Mouse (Mus musculus) CH12.LX (cell line): Measurements from ENCODE around the gene Zfp382. TPM values are rescaled to one million over a fixed set of nuclear protein-coding genes. Genes with fewer than 3 reads are reported as not detected.

Source experiments
- DNase-seq: peaks from one replicate; pipeline ENCODE4 v3.0.0-alpha.2; 2013; ENCODE audit errors: extremely low read depth
- H3K27ac ChIP-seq: 2 replicates; pipeline ENCODE4 v1.5.1; 2012; ENCODE audit warnings: low read depth, mild to moderate bottlenecking, control low read depth, moderate library complexity; ENCODE audit not compliant: insufficient read depth
- H3K27me3 ChIP-seq: replicated peaks from 2 replicates; pipeline ENCODE3; 2012; ENCODE audit warnings: inconsistent platforms
- H3K36me3 ChIP-seq, 2 experiments: replicated peaks in 1 of 2; 2 replicates each; pipeline versions ENCODE3 to v1.6.1; 2012; ENCODE audit warnings: inconsistent platforms in 1 of 2, low read length in 1 of 2, mild to moderate bottlenecking in 1 of 2, mixed read lengths in 1 of 2, moderate library complexity in 1 of 2; ENCODE audit not compliant: control insufficient read depth in 1 of 2, insufficient read depth in 1 of 2
- H3K4me1 ChIP-seq, 2 experiments: 2 replicates each; pipeline ENCODE4 v1.6.1; 2012; ENCODE audit warnings: inconsistent platforms in 1 of 2, moderate library complexity in 1 of 2; ENCODE audit not compliant: insufficient read depth in 2 of 2, control insufficient read depth in 1 of 2
- H3K4me2 ChIP-seq: 2 replicates; pipeline ENCODE4 v1.6.1; 2012; ENCODE audit warnings: low read depth, mild to moderate bottlenecking, control low read depth; ENCODE audit not compliant: poor library complexity, insufficient read depth, severe bottlenecking
- H3K4me3 ChIP-seq, 3 experiments: fragments of 150-350 bp in 1 of 3; sonication (generic) in 1 of 3; replicated peaks in 1 of 3; 2 replicates each; pipeline versions ENCODE3 to v1.5.1; 2011 to 2012; ENCODE audit warnings: low read depth in 2 of 3, low read length in 2 of 3, mild to moderate bottlenecking in 2 of 3, moderate library complexity in 2 of 3, control low read depth in 1 of 3, improper control_type of control experiment in 1 of 3, inconsistent platforms in 1 of 3, mixed read lengths in 1 of 3; ENCODE audit not compliant: poor library complexity in 1 of 3
- H3K79me2 ChIP-seq: replicated peaks from 2 replicates; pipeline ENCODE4 v1.6.1; 2012; ENCODE audit warnings: mild to moderate bottlenecking, moderate library complexity; ENCODE audit not compliant: control insufficient read depth, poor library complexity, insufficient read depth, severe bottlenecking; ENCODE audit errors: extremely low read depth
- H3K9ac ChIP-seq: 2 replicates; pipeline ENCODE4 v1.6.1; 2012; ENCODE audit warnings: low read depth, mild to moderate bottlenecking, control low read depth, moderate library complexity; ENCODE audit not compliant: insufficient read depth
- H3K9me3 ChIP-seq: replicated peaks from 2 replicates; pipeline ENCODE3; 2012; ENCODE audit warnings: low read length, inconsistent platforms, mixed read lengths
- BHLHE40 ChIP-seq: IDR thresholded peaks from 2 replicates; pipeline ENCODE4 v1.6.1; 2011; ENCODE audit warnings: mild to moderate bottlenecking, low read depth, low read length, improper control_type of control experiment
- CHD1 ChIP-seq: IDR thresholded peaks from 2 replicates; pipeline ENCODE4 v1.6.1; 2012; ENCODE audit warnings: low read depth, low read length, improper control_type of control experiment, inconsistent platforms
- CHD2 ChIP-seq: IDR thresholded peaks from 2 replicates; pipeline ENCODE4 v1.6.1; 2011; ENCODE audit warnings: low read length, improper control_type of control experiment
- CTCF ChIP-seq, 2 experiments: IDR thresholded peaks in 1 of 2; conservative IDR thresholded peaks in 1 of 2; 2 replicates each; pipeline ENCODE4 v1.5.1; 2011 to 2012; ENCODE audit warnings: low read depth in 2 of 2, low read length in 2 of 2, improper control_type of control experiment in 1 of 2, inconsistent platforms in 1 of 2, mild to moderate bottlenecking in 1 of 2, moderate library complexity in 1 of 2
- E2F4 ChIP-seq: IDR thresholded peaks from 2 replicates; pipeline ENCODE4 v1.6.1; 2011; ENCODE audit warnings: low read depth, low read length, improper control_type of control experiment; ENCODE audit not compliant: insufficient replicate concordance
- ELF1 ChIP-seq: IDR thresholded peaks from 2 replicates; pipeline ENCODE4 v1.6.1; 2014; ENCODE audit warnings: low read depth, mild to moderate bottlenecking, inconsistent platforms, low read length, improper control_type of control experiment
- EP300 ChIP-seq: IDR thresholded peaks from 2 replicates; pipeline ENCODE4 v1.6.1; 2011; ENCODE audit warnings: low read length, improper control_type of control experiment
- ETS1 ChIP-seq: conservative IDR thresholded peaks from 2 replicates; pipeline ENCODE4 v1.6.1; 2012; ENCODE audit warnings: low read depth, mild to moderate bottlenecking, inconsistent platforms, low read length, improper control_type of control experiment, moderate library complexity
- GABPA ChIP-seq: IDR thresholded peaks from 2 replicates; pipeline ENCODE4 v1.6.1; 2012; ENCODE audit warnings: low read depth, low read length, improper control_type of control experiment, inconsistent platforms; ENCODE audit not compliant: insufficient replicate concordance
- HCFC1 ChIP-seq: IDR thresholded peaks from 2 replicates; pipeline ENCODE4 v1.6.1; 2012; ENCODE audit warnings: low read depth, mild to moderate bottlenecking, inconsistent platforms, low read length, improper control_type of control experiment
- IRF4 ChIP-seq: IDR thresholded peaks from 2 replicates; pipeline ENCODE4 v1.6.1; 2014; ENCODE audit warnings: low read depth, mild to moderate bottlenecking, inconsistent platforms, low read length, improper control_type of control experiment
- JUND ChIP-seq: conservative IDR thresholded peaks from 2 replicates; pipeline ENCODE4 v1.6.1; 2011; ENCODE audit warnings: low read depth, low read length, improper control_type of control experiment
- KAT2A ChIP-seq: IDR thresholded peaks from 2 replicates; pipeline ENCODE4 v1.6.1; 2012; ENCODE audit warnings: low read length, improper control_type of control experiment, inconsistent platforms; ENCODE audit not compliant: insufficient replicate concordance
- MAFK ChIP-seq: IDR thresholded peaks from 2 replicates; pipeline ENCODE4 v1.6.1; 2011; ENCODE audit warnings: low read length, improper control_type of control experiment; ENCODE audit not compliant: insufficient replicate concordance
- MAX ChIP-seq: IDR thresholded peaks from 2 replicates; pipeline ENCODE4 v1.6.1; 2011; ENCODE audit warnings: low read length, improper control_type of control experiment
- MAZ ChIP-seq: IDR thresholded peaks from 2 replicates; pipeline ENCODE4 v1.6.1; 2012; ENCODE audit warnings: low read depth, mild to moderate bottlenecking, inconsistent platforms, low read length, improper control_type of control experiment, moderate library complexity
- MEF2A ChIP-seq: IDR thresholded peaks from 2 replicates; pipeline ENCODE4 v1.6.1; 2014; ENCODE audit warnings: low read depth, mild to moderate bottlenecking, inconsistent platforms, low read length, improper control_type of control experiment, borderline replicate concordance
- MXI1 ChIP-seq: IDR thresholded peaks from 2 replicates; pipeline ENCODE4 v1.6.1; 2011; ENCODE audit warnings: mild to moderate bottlenecking, low read depth, low read length, improper control_type of control experiment
- MYC ChIP-seq: IDR thresholded peaks from 2 replicates; pipeline ENCODE4 v1.6.1; 2011; ENCODE audit warnings: low read depth, mild to moderate bottlenecking, improper control_type of control experiment, low read length
- NELFE ChIP-seq: IDR thresholded peaks from 2 replicates; pipeline ENCODE4 v1.6.1; 2011; ENCODE audit warnings: low read depth, low read length, improper control_type of control experiment
- NRF1 ChIP-seq: IDR thresholded peaks from 2 replicates; pipeline ENCODE4 v1.6.1; 2014; ENCODE audit warnings: low read depth, mild to moderate bottlenecking, inconsistent platforms, low read length, improper control_type of control experiment, moderate library complexity
- PAX5 ChIP-seq: IDR thresholded peaks from 2 replicates; pipeline ENCODE4 v1.6.1; 2012; ENCODE audit warnings: low read length, inconsistent platforms, mixed read lengths
- POLR2A ChIP-seq: IDR thresholded peaks from 2 replicates; pipeline ENCODE4 v1.6.1; 2011; ENCODE audit warnings: low read depth, mild to moderate bottlenecking, improper control_type of control experiment, low read length
- POLR2AphosphoS2 ChIP-seq: IDR thresholded peaks from 2 replicates; pipeline ENCODE4 v1.6.1; 2011; ENCODE audit warnings: low read depth, low read length, improper control_type of control experiment
- RAD21 ChIP-seq: IDR thresholded peaks from 2 replicates; pipeline ENCODE4 v1.6.1; 2011; ENCODE audit warnings: low read depth, mild to moderate bottlenecking, low read length, improper control_type of control experiment, moderate library complexity
- RCOR1 ChIP-seq: conservative IDR thresholded peaks from 2 replicates; pipeline ENCODE4 v1.6.1; 2012; ENCODE audit warnings: low read depth, mild to moderate bottlenecking, inconsistent platforms, low read length, improper control_type of control experiment
- SIN3A ChIP-seq: IDR thresholded peaks from 2 replicates; pipeline ENCODE4 v1.6.1; 2012; ENCODE audit warnings: low read length, improper control_type of control experiment, inconsistent platforms
- TBP ChIP-seq: conservative IDR thresholded peaks from 2 replicates; pipeline ENCODE4 v1.6.1; 2011; ENCODE audit warnings: low read depth, low read length, improper control_type of control experiment
- TCF12 ChIP-seq: IDR thresholded peaks from 2 replicates; pipeline ENCODE4 v1.6.1; 2014; ENCODE audit warnings: low read depth, mild to moderate bottlenecking, inconsistent platforms, low read length, improper control_type of control experiment
- UBTF ChIP-seq: IDR thresholded peaks from 2 replicates; pipeline ENCODE4 v1.6.1; 2012; ENCODE audit warnings: low read depth, mild to moderate bottlenecking, inconsistent platforms, low read length, improper control_type of control experiment, moderate library complexity
- USF1 ChIP-seq: IDR thresholded peaks from 2 replicates; pipeline ENCODE4 v1.6.1; 2014; ENCODE audit warnings: low read depth, mild to moderate bottlenecking, inconsistent platforms, low read length, improper control_type of control experiment
- USF2 ChIP-seq: conservative IDR thresholded peaks from 2 replicates; pipeline ENCODE4 v1.6.1; 2011; ENCODE audit warnings: low read depth, low read length, improper control_type of control experiment
- ZC3H11A ChIP-seq: IDR thresholded peaks from 2 replicates; pipeline ENCODE4 v1.6.1; 2012; ENCODE audit warnings: low read depth, mild to moderate bottlenecking, inconsistent platforms, low read length, improper control_type of control experiment
- ZKSCAN1 ChIP-seq: IDR thresholded peaks from 2 replicates; pipeline ENCODE4 v1.6.1; 2012; ENCODE audit warnings: low read depth, inconsistent platforms, low read length, improper control_type of control experiment, borderline replicate concordance
- ZMIZ1 ChIP-seq: IDR thresholded peaks from 2 replicates; pipeline ENCODE4 v1.6.1; 2012; ENCODE audit warnings: low read depth, mild to moderate bottlenecking, inconsistent platforms, low read length, improper control_type of control experiment
- ZNF384 ChIP-seq: IDR thresholded peaks from 2 replicates; pipeline ENCODE4 v1.6.1; 2012; ENCODE audit warnings: low read depth, low read length, improper control_type of control experiment, inconsistent platforms
- dilution Hi-C: fragments of 300-500 bp; cut with MboI; formaldehyde crosslinking; loops from 2 replicates; pipeline ENCODE4 v1.14.3; 2020; ENCODE audit warnings: low sequenced_read_pairs; ENCODE audit not compliant: extremely low pct_unique_long_range_greater_than_20kb, extremely low pct_ligation_motif_present
- in situ Hi-C: fragments of 300-500 bp; cut with MboI; formaldehyde crosslinking; loops from 3 replicates; pipeline ENCODE4 v1.14.3; 2019; ENCODE audit warnings: low sequenced_read_pairs, low pct_ligation_motif_present, low pct_unique_long_range_greater_than_20kb, mixed read lengths
- polyA plus RNA-seq: library from polyadenylated mRNA; unstranded; fragments of >175 nt; gene quantifications from 2 replicates; pipeline ENCODE4 v1.2.1, GENCODE M21; 2012; ENCODE audit warnings: low read depth; ENCODE audit not compliant: insufficient read length
- total RNA-seq, 2 experiments: library from RNA; depleted of rRNA; stranded (reverse); fragments of 300-350 nt in 1 of 2; fragments of >200 nt in 1 of 2; gene quantifications; 2 replicates each; pipeline ENCODE4 v1.2.3; 2012 to 2014

Gene Zfp382
- 4.7 and 5.7 TPM in 2 replicates for total RNA-seq (2012; rRNA removed)
- 3.9 and 4.7 TPM in 2 replicates for total RNA-seq (2014; rRNA removed)
- 2.1 and 3.3 TPM in 2 replicates for polyA plus RNA-seq

DNA sequence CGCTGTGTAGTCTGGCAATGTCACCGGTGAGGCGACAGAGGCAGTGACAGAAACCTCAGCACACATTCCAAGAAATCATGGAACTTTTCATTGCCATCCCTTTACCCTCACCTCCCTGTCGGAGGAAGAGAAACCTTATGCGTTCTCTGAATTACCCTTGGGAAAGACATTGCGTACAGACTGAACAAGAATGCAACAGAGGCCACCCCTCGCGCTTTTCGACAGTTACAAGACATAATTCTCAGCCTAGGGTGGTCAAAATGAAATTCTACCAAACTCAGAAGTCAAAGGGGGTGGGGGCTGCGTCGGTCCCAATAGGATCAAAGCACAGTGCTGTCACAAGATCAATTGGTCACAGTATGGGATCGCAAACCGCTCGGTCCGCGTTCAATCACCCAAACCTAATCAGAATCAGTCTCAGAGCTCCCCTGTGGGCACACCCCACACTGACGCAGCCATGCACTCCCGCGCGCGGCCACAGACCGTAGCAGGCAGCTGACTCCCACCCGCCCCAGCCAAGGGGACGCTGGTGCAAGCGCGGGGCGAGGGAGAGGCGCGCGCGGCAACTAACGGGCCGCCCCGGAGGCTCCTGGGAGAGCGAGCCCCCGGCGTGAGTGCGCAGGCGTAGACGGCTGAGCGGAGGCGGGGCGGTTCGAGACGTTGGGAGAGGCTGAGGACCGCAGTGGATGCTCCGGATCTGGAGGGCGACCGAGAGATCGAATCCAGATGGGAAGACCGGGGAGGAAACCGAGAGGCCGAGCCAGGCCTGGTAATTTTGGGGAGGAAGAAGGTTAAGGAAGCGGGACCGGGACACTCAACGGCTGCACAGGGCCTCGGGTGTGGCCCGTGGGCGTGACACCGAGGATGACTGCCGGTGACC, at the start of gene Zfp382:
Zfp382 (plus strand) TSS at position 635 of the 880 bp plus-strand sequence.
- no peak for TF ChIP-seq UBTF
- no peak for TF ChIP-seq RAD21
- TF ChIP-seq USF2 = no peak
- peak; percentile 94 for TF ChIP-seq POLR2A
- peak; percentile 79 for TF ChIP-seq TCF12
- no peak for TF ChIP-seq ETS1
- peak; percentile 11; the same call in 1 of the 2 replicates for TF ChIP-seq IRF4
- TF ChIP-seq SIN3A = peak; percentile 72
- no peak for TF ChIP-seq RCOR1
- TF ChIP-seq NELFE = peak; percentile 91
- TF ChIP-seq ZMIZ1 = peak; percentile 83; the same call in 1 of the 2 replicates
- TF ChIP-seq GABPA = no peak
- no peak for TF ChIP-seq USF1
- peak; percentile 84 for TF ChIP-seq NRF1
- TF ChIP-seq MYC = no peak
- TF ChIP-seq E2F4 = no peak
- no peak for TF ChIP-seq CTCF (conservative IDR thresholded peaks at IDR 0.05 in 1 of 2, IDR thresholded peaks at IDR 0.05 in 1 of 2; ENCODE audit: low read depth in 2 of 2, low read length in 2 of 2)
- peak; percentile 79 for TF ChIP-seq POLR2AphosphoS2
- TF ChIP-seq CHD1 = no peak
- TF ChIP-seq PAX5 = no peak
- peak; percentile 44 for TF ChIP-seq HCFC1
- TF ChIP-seq MAFK = no peak
- 0 out of 2 replicates have a peak, but pooled peaks have one; percentile 17 for TF ChIP-seq TBP
- TF ChIP-seq ELF1 = no peak
- no peak; the same call in 1 of the 2 replicates for TF ChIP-seq MXI1
- no peak for TF ChIP-seq JUND
- TF ChIP-seq BHLHE40 = no peak; the same call in 1 of the 2 replicates
- TF ChIP-seq MAZ = no peak
- TF ChIP-seq ZC3H11A = no peak
- no peak for TF ChIP-seq KAT2A
- TF ChIP-seq CHD2 = peak; percentile 41; the same call in 1 of the 2 replicates
- no peak for TF ChIP-seq ZNF384
- TF ChIP-seq MEF2A = no peak; the same call in 1 of the 2 replicates
- TF ChIP-seq ZKSCAN1 = no peak
- TF ChIP-seq MAX = no peak; the same call in 1 of the 2 replicates
- no peak for TF ChIP-seq EP300
- TF ChIP-seq, all 38 proteins: peak for 11
- DNase-seq = peak; percentile 84
- dilution Hi-C loops (no loop called here), in situ Hi-C loops (no loop called here)
- H3K27me3 ChIP-seq = no peaks in the 10 kb centered on the region
- peaks cover 0 to 10% of the 10 kb centered on the region in 2 experiments; a peak in 2 of 4 replicates for H3K4me1 ChIP-seq
- peaks cover 0 to 14% of the 10 kb centered on the region in 2 experiments for H3K36me3 ChIP-seq
- H3K27ac ChIP-seq = peak within 1 kb of the TSS; percentile 31; the same call in 1 of the 2 replicates
- peak within 1 kb of the TSS; percentile 76 for H3K4me2 ChIP-seq
- peaks cover 6% of the 10 kb centered on the region for H3K79me2 ChIP-seq
- peaks cover 5% of the 10 kb centered on the region for H3K9me3 ChIP-seq
- peak within 1 kb of the TSS; percentile 72 for H3K9ac ChIP-seq
- H3K4me3 ChIP-seq = peak within 1 kb of the TSS; percentile 64 to 83 (median 77)
